Mouse (Mus musculus) hindbrain, postnatal 0 days (tissue): ENCODE measurements around the gene Tmem221. TPM values are rescaled to one million over a fixed set of nuclear protein-coding genes. Genes with fewer than 3 reads are reported as not detected.

Source experiments
- ATAC-seq: fragments of 200-750 bp; cut with Nextera tagmentation; 2 replicates; pipeline ENCODE4 v1.8.0; 2017; ENCODE audit warnings: mild to moderate bottlenecking, moderate TSS enrichment, moderate library complexity
- DNase-seq: peaks from one replicate; pipeline ENCODE4 v3.0.0-alpha.2; 2015; ENCODE audit warnings: low spot score
- H3K27ac ChIP-seq: fragments of 300-500 bp; sonication (generic); 2 replicates; pipeline ENCODE4 v1.5.1; 2014; ENCODE audit warnings: mild to moderate bottlenecking
- H3K27me3 ChIP-seq: fragments of 300-500 bp; sonication (generic); 2 replicates; pipeline ENCODE4 v1.6.1; 2014; ENCODE audit warnings: low read length, mixed read lengths; ENCODE audit not compliant: insufficient read depth
- H3K36me3 ChIP-seq: fragments of 300-500 bp; sonication (generic); 2 replicates; pipeline ENCODE4 v1.6.1; 2014; ENCODE audit warnings: low read length, mixed read lengths; ENCODE audit not compliant: insufficient read depth
- H3K4me1 ChIP-seq: fragments of 300-500 bp; sonication (generic); 2 replicates; pipeline ENCODE4 v1.6.1; 2014; ENCODE audit warnings: antibody characterized with exemption, low read length, mixed read lengths; ENCODE audit not compliant: insufficient read depth
- H3K4me2 ChIP-seq: fragments of 300-500 bp; sonication (generic); 2 replicates; pipeline ENCODE4 v1.6.1; 2014; ENCODE audit warnings: low read depth, mild to moderate bottlenecking, low read length, moderate library complexity, mixed read lengths
- H3K4me3 ChIP-seq: fragments of 300-500 bp; sonication (generic); 2 replicates; pipeline ENCODE4 v1.5.1; 2014; ENCODE audit warnings: low read length
- H3K9ac ChIP-seq: fragments of 300-500 bp; sonication (generic); replicated peaks from 2 replicates; pipeline ENCODE4 v1.6.1; 2014; ENCODE audit warnings: mild to moderate bottlenecking, low read length, moderate library complexity, mixed read lengths
- H3K9me3 ChIP-seq: fragments of 300-500 bp; sonication (generic); 2 replicates; pipeline ENCODE4 v1.6.1; 2016; ENCODE audit warnings: low read length, mixed read lengths
- CTCF ChIP-seq: IDR thresholded peaks from 2 replicates; pipeline ENCODE4 v1.5.1; 2016; ENCODE audit warnings: antibody characterized with exemption, control low read depth, low read depth
- WGBS: fragments of 180-500 bp; shearing (Covaris S2); extraction: QIAGEN DNeasy Blood & Tissue Kit; methylation state at CpG from one replicate; pipeline ENCODE4 v1.1.7; 2014; 5-methylcytosine and 5-hydroxymethylcytosine counted together
- polyA plus RNA-seq: library from polyadenylated mRNA; unstranded; fragments of >200 nt; fragmentation: Nextera tagmentation; extraction: Ambion mirVana; gene quantifications from 2 replicates; pipeline ENCODE4 v1.2.1, GENCODE M21; 2015
- total RNA-seq: library from RNA; depleted of rRNA; stranded (reverse); fragments of >200 nt; gene quantifications from 2 replicates; pipeline ENCODE4 v1.2.3, GENCODE M21; 2014

The Tmem221 gene
- total and polyA plus RNA-seq, 2 experiments from 2014 or later, result 0.18 to 1.3 TPM

DNA sequence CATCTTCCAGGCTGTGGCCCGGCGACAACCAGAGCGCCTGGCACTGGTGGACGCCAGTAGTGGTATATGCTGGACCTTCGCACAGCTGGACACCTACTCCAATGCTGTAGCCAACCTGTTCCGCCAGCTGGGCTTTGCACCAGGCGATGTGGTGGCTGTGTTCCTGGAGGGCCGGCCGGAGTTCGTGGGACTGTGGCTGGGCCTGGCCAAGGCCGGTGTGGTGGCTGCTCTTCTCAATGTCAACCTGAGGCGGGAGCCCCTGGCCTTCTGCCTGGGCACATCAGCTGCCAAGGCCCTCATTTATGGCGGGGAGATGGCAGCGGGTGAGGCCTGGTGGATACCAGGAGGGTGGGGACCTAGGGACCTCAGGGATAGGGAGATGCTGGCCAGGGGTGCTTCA, 20.8 kb upstream of the Tmem221 start:
- H3K9me3 ChIP-seq, result no peaks in the 10 kb centered on the region
- ATAC-seq (no peak), DNase-seq (peak; percentile 42)
- TF ChIP-seq CTCF, result no peak
- no peaks in the 10 kb centered on the region; the same call in 1 of the 2 replicates for H3K4me1 ChIP-seq
- H3K4me2 ChIP-seq, result no peak overlapping the region
- H3K4me3 ChIP-seq, result no peak overlapping the region
- H3K27ac ChIP-seq, result no peak overlapping the region
- H3K27me3 ChIP-seq, result no peaks in the 10 kb centered on the region
- 0 out of 2 replicates have a peak overlapping the region, but pooled peaks have one; percentile 4 for H3K9ac ChIP-seq
- WGBS, result 54% methylated on average over 14 of the region's 14 CpGs
- peaks cover 15% of the 10 kb centered on the region for H3K36me3 ChIP-seq

DNA sequence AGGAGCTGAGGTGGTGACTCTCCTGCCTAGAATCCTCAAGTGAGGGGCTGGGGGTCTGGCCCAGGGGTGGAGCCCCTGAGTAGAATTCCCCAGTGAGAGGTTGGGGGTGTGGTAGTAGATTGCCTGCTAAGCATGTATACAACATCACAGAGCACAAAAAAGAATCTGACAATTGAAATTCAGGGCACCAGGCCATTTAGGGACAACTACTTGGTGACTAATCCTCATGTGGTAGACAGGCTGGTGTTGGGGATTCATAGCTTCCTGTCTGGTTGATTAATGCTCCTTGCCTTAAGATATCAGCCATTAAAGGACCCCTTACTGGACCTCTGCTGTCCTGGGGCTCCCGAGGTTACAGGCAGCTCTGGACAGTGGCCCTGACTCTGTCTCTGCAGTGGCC, 20.3 kb upstream of the Tmem221 start:
- no peak overlapping the region for H3K9ac ChIP-seq
- H3K4me3 ChIP-seq, result no peak overlapping the region
- whole genome bisulfite sequencing, result 67% methylated on average over 1 of the region's 1 CpGs
- TF ChIP-seq CTCF, result no peak
- no peaks in the 10 kb centered on the region; the same call in 1 of the 2 replicates for H3K4me1 ChIP-seq
- peaks cover 11% of the 10 kb centered on the region; the same call in 1 of the 2 replicates for H3K36me3 ChIP-seq
- no peak for ATAC-seq
- no peak overlapping the region for H3K4me2 ChIP-seq
- no peaks in the 10 kb centered on the region for H3K9me3 ChIP-seq
- no peak for DNase-seq
- H3K27ac ChIP-seq, result no peak overlapping the region
- no peaks in the 10 kb centered on the region for H3K27me3 ChIP-seq

DNA sequence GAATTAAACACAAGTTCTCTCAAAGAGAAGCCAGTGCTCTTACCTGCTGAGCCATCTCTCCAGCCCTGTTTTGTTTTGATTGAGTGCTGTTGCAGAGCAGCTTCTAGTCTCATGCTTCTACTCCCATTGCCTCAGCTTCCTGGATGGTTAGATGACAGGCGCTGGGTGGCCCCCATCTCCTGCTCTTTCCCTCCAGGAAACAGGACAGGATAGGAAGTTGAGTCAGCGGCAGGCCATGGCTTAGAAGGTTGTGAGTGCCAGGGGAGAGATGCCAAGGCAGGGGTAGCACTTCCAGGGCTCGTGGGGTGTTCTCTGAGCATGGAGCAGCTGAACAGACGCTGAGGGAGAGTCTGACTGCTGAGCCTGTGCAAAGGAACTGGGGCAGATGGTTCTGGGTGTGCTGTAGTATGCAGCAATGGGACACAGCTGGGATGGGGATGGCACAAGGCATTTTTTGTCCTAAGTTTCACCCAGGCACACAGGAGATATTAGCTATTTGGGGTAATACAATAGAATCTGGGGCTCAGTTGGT, 19.3 kb upstream of the Tmem221 start:
- H3K4me3 ChIP-seq, result no peak overlapping the region
- no peaks in the 10 kb centered on the region for H3K27me3 ChIP-seq
- H3K27ac ChIP-seq, result no peak overlapping the region
- H3K9me3 ChIP-seq, result no peaks in the 10 kb centered on the region
- peaks cover 8% of the 10 kb centered on the region; the same call in 1 of the 2 replicates for H3K36me3 ChIP-seq
- DNase-seq, result no peak
- no peak overlapping the region for H3K4me2 ChIP-seq
- H3K4me1 ChIP-seq, result no peaks in the 10 kb centered on the region; the same call in 1 of the 2 replicates
- no peak overlapping the region for H3K9ac ChIP-seq
- ATAC-seq, result no peak
- WGBS, result 54% methylated on average over 4 of the region's 4 CpGs
- no peak for TF ChIP-seq CTCF

DNA sequence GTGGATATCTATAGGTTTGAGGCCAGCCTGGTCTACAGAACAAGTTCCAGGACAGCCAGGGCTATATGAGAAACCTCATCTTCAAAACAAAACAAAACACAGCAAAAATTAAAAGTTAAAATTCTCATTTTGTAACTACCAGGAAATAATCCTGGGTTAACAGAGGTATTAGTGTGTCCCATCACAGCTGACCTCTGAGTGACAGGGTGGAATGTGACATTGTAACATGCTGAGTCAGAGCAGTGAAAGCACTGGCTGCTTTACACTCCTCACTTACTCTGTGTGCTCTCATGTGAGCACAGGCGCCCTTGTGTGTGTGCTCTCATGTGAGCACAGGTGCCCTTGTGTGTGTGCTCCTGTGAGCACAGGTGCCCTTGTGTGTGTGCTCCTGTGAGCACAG, 16.3 kb upstream of the Tmem221 start:
- ATAC-seq, result no peak
- no peak for DNase-seq
- Histone ChIP-seq H3K4me2 (no peak overlapping the region), H3K9ac (no peak overlapping the region), H3K4me1 (peaks cover 6% of the 10 kb centered on the region), H3K27me3 (no peaks in the 10 kb centered on the region), H3K4me3 (no peak overlapping the region), H3K36me3 (no peaks in the 10 kb centered on the region), H3K27ac (no peak overlapping the region), H3K9me3 (no peaks in the 10 kb centered on the region)
- TF ChIP-seq CTCF, result no peak
- 64% methylated on average over 1 of the region's 1 CpGs for WGBS

DNA sequence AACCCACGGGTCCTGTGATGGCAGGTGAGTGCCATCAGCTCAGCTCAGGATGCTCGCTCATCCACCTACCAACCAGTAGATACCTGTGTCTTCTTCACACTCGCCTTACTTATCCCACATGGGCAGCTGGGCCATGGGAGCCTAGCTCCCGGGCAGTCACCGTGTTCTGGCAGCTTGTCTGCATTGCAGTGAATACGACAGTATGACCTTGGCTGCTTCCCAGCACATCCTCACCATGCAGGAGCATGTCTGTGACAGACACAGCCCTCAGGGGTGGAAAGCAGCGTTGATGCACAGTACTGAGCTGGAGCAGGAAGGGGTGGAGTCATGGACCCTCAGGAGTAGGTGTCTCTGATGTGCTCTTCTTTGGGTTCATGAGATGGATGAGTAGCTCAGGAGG, 15.8 kb upstream of the Tmem221 start:
- no peaks in the 10 kb centered on the region for H3K9me3 ChIP-seq

DNA sequence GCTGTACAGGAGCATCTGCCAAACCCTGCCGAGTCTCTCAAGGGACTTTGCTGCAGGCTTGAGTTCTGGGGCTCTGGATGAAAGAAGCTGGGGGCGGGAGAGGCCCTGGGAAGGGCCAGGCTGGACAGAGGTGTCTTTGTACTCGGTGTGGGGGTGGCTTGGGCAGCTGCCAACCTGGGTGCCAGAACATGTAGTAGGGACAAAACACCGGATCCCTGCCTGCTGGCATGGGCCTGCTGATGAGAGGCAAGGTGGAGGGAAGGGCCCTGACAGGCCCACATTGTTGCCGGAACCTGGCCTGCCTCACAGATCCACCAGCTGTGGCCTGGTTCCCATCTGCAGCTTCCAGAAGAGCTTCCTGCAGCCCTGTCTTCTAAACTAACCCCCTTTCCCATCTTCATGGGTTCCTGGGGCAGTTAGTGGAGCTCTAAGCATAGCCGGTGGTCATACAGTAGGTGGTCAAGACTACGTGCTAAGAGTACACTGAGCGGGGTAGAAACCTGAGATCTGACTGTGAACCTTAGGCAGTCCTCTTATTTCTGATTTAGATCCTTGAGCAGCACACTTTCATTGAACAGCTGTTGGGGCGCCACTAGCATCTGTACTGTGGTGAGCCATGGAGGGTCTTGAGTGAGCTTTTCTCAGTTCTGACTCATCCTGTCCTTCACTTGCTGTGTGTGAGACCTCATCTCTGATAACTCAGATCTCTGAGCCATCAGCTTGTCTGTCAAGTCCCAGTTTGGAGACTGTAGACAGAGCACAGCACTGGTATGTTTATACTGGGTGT, 14.4 kb upstream of the Tmem221 start:
- peaks cover 10% of the 10 kb centered on the region for H3K4me1 ChIP-seq
- H3K4me2 ChIP-seq, result peak overlapping the region; percentile 68
- no peaks in the 10 kb centered on the region for H3K9me3 ChIP-seq
- no peak for TF ChIP-seq CTCF
- H3K9ac ChIP-seq, result 0 out of 2 replicates have a peak overlapping the region, but pooled peaks have one; percentile 6
- WGBS, result 46% methylated on average over 9 of the region's 9 CpGs
- no peaks in the 10 kb centered on the region for H3K27me3 ChIP-seq
- no peaks in the 10 kb centered on the region for H3K36me3 ChIP-seq
- no peak overlapping the region for H3K4me3 ChIP-seq
- peak; percentile 88 for DNase-seq
- ATAC-seq, result peak; percentile 43
- peak overlapping the region; percentile 91 for H3K27ac ChIP-seq

More for the DNA sequence above, 15.8 kb upstream of the Tmem221 start:
- H3K27me3 ChIP-seq, result no peaks in the 10 kb centered on the region
- H3K9ac ChIP-seq, result no peak overlapping the region
- 51% methylated on average over 7 of the region's 7 CpGs for WGBS
- H3K36me3 ChIP-seq, result no peaks in the 10 kb centered on the region
- DNase-seq, result no peak
- H3K4me3 ChIP-seq, result no peak overlapping the region
- no peak for ATAC-seq
- H3K27ac ChIP-seq, result no peak overlapping the region
- H3K4me1 ChIP-seq, result peaks cover 6% of the 10 kb centered on the region
- H3K4me2 ChIP-seq, result no peak overlapping the region
- no peak for TF ChIP-seq CTCF
